Mouse (Mus musculus): ENCODE data around the gene Rhebl1. TPM values are rescaled to one million over a fixed set of nuclear protein-coding genes. Genes with fewer than 3 reads are reported as not detected.

Rhebl1 gene
- polyA plus RNA-seq, 1 experiment: 18.7 TPM

DNA sequence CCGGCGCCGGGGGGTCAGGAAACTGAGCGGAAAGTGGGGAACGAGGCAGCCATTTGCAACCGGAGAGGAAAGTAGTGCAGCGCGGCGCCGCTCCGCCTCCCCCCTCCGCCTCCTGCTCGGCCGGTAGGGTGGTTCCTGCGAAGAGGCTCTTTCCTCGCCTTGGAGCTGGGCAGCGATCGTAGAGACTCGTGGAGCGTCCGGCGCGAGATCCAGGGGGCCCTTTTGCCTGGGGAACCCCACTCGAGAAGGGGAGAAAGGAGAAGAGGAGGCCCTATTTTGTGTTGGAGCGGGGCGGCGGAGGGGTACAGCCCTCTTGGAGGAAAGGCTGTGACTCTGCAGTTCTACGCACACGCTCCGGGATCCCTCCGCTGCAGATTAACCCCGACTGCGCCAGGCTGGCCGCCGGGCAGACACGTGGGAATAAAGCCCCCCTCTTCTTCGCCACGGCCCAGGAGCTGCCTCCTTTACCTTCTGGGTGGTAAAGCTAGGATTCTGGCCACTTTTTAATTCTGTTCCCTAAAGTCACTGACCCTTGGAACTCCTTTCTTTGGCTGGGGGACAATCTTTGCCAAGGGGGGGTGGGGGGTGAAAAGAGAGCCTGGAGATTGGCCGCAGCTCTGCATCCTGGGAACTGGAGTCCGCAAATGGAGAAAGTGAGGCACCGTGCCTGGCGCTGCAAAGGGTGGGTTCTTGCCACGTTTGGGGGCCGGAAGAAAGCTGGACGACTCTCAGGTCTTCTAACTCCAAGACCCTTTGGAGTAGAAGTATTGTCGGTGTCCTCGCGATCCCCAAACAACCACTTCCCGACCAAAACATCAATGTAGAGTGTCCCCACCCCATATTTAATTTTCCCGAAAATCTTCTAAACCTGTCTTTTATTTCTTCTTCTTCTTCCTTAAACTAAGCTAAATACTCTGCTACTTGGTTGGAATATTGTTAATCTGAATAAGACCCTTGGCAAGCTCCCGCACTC is 22.1 kb downstream of the Rhebl1 start:
- peak overlapping the region; percentile 90 for H3K4me3 ChIP-seq (replicated peaks; ENCODE audit: insufficient read depth, low read depth, low read length)
- TF ChIP-seq CTCF (IDR thresholded peaks at IDR 0.05; ENCODE audit: borderline replicate concordance, insufficient read depth, low read depth, low read length) (peak; percentile 3; the same call in 1 of the 2 replicates), POLR2A (IDR thresholded peaks at IDR 0.05; ENCODE audit: borderline replicate concordance, insufficient read depth, low read length) (peak; percentile 26; the same call in 1 of the 2 replicates)
- peak; percentile 93 to 97 for DNase-seq
- WGBS: 1% methylated on average over 51 of the region's 51 CpGs
- H3K27me3 ChIP-seq (ENCODE audit: control insufficient read depth, insufficient read depth, low read length): no peaks in the 10 kb centered on the region
- peaks cover 10% of the 10 kb centered on the region for H3K4me1 ChIP-seq (ENCODE audit: control insufficient read depth, insufficient read depth, low read length)
- peak overlapping the region; percentile 100 for H3K27ac ChIP-seq (ENCODE audit: insufficient read depth, low read length)

DNA sequence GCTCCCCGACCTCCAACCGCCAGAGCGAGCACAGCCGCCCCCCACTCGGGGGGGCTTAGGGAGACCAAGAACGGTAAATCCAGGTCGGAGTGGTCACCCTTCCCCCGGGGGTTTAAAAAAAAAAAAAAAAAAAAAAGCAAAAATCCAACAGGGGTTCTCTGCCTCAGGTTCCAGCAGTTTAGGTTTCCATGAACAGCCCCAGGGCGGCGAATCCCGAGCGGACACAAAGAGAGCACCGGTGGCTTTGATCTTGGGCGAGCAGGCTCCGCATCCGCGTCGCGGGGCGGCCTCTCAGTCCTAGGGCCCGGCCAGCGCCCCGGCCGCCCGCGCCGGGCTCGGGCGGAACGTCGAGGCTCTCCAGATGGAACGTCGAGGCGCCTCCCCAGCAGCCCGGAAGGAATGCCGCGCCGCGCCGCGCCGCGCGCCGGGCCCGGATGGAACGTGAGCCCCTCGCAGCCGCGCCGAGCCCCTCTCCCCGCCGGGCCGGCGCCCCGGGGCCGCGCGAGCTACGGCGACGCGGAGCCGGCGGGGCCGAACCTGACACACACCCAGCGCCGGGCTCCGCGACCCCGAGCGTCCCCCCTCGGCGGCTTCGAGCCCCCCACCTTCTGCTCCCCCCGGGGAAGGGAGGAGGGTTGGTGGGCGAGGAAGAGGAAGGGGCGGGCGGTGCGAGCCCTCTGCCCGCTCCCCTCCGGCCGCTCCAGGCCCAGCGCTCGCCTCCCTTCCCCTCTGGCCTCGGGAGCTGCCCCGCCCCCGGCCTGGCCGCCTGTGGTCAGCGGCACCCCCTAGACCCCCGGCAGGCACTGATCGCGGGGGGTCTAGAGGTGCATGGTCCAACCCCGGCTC is 23.0 kb downstream of the Rhebl1 start, which contains the start of gene Kmt2d:
Gene Kmt2d, minus strand, starts transcription at position 135 of the 846 bp plus-strand sequence.
- Histone ChIP-seq H3K27ac (ENCODE audit: insufficient read depth, low read length) (peak within 1 kb of the TSS; percentile 100), H3K4me3 (replicated peaks; ENCODE audit: insufficient read depth, low read depth, low read length) (peak within 1 kb of the TSS; percentile 90), H3K4me1 (ENCODE audit: control insufficient read depth, insufficient read depth, low read length) (peaks cover 15% of the 10 kb centered on the region), H3K27me3 (ENCODE audit: control insufficient read depth, insufficient read depth, low read length) (no peaks in the 10 kb centered on the region)
- peak in 1 of 2 experiments; percentile 40 for DNase-seq
- under 1% methylated on average over 81 of the region's 94 CpGs for WGBS
- TF ChIP-seq CTCF (IDR thresholded peaks at IDR 0.05; ENCODE audit: borderline replicate concordance, insufficient read depth, low read depth, low read length) (no peak), POLR2A (IDR thresholded peaks at IDR 0.05; ENCODE audit: borderline replicate concordance, insufficient read depth, low read length) (no peak)

DNA sequence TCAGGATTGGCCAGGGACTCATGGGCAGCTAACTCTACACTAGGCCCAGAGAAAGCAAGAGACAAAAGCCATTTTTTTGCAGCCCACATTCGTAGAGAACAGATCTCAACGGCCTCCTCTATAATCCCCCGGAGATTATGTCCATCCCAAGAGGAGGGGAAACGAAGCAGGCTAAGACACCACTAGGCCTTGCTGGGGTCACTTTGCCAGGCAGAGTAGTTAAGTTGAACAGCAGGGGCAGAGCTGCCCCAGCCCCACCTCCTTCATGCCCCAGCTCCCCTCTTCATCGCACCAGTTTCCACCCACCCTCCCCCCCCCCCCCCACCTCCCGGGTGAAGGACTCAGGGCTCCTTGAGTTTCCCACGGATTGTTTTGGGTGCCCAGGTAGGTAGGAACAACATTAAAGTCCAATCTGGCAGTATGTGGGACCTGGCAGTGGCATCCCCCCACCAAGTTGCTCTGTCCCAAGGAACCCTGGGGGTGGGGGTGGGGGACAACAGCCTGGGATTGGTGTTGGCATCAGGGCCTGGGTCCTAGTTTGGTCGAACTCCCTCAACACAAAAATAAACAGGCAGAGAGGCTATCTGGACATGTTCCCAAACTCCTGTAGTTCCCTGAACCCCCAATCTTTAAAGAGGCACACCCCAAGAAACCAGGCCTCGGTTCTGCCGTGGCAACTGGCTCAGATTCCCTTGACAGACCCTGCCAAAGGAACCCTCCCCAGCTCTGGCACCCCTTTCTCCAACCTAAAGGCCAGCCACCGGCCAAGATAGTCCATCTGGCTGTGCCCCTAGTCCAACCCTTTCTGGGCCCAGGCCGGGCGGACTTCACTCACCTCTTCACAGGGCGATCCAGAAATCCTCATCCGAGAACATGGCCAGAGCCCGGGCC is 23.9 kb downstream of the Rhebl1 start:
- no peak for TF ChIP-seq POLR2A (IDR thresholded peaks at IDR 0.05; ENCODE audit: borderline replicate concordance, insufficient read depth, low read length)
- no peak for TF ChIP-seq CTCF (IDR thresholded peaks at IDR 0.05; ENCODE audit: borderline replicate concordance, insufficient read depth, low read depth, low read length)
- 1% methylated on average over 16 of the region's 16 CpGs for WGBS
- Histone ChIP-seq H3K4me3 (replicated peaks; ENCODE audit: insufficient read depth, low read depth, low read length) (peak overlapping the region; percentile 90), H3K4me1 (ENCODE audit: control insufficient read depth, insufficient read depth, low read length) (peaks cover 19% of the 10 kb centered on the region), H3K27me3 (ENCODE audit: control insufficient read depth, insufficient read depth, low read length) (no peaks in the 10 kb centered on the region), H3K27ac (ENCODE audit: insufficient read depth, low read length) (peak overlapping the region; percentile 100)
- peak; percentile 67 to 78 for DNase-seq

DNA sequence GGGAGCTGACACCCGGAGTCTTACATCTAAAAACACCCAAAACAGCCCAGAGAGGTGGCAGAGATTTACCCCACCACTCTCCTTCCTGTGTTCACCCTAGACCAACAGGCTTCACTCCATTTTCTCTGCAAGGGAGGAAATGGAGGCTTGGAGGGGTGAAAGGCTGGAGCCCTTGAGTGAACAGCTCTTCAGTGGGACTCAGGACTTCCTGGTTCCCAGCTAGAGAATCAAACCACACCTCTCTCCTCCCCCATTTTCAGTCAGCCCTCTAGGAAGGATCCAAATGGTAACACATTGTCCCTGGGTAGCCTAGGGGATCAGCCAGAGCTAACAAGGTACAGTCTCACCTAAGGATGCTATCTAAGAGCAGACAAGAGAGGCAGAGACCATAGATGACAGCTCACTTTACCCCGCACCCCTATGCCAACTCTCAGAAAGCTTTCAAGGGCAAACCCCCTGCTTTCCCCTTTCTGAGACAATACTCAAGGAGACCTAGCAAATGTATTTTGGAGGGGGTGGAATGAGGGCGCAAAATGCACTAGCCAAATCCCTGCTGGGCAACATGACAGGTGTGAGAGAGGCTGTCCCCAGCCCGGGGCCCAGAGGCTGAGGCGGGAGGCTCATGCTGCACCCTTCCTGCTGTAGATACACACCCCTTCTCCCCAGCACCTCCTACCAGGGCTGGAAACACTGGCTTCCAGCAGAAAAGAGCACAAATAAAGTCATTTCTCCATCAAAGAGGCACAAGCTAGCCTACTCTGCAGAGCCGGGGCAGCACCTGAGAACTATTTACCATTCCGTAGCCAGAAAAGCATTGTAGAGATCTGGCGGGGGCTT is 24.8 kb downstream of the Rhebl1 start:
- Histone ChIP-seq H3K4me1 (ENCODE audit: control insufficient read depth, insufficient read depth, low read length) (peaks cover 26% of the 10 kb centered on the region), H3K27ac (ENCODE audit: insufficient read depth, low read length) (peak overlapping the region; percentile 45; the same call in 1 of the 2 replicates), H3K4me3 (replicated peaks; ENCODE audit: insufficient read depth, low read depth, low read length) (peak overlapping the region; percentile 90), H3K27me3 (ENCODE audit: control insufficient read depth, insufficient read depth, low read length) (no peaks in the 10 kb centered on the region)
- no peak for TF ChIP-seq POLR2A (IDR thresholded peaks at IDR 0.05; ENCODE audit: borderline replicate concordance, insufficient read depth, low read length)
- no peak for TF ChIP-seq CTCF (IDR thresholded peaks at IDR 0.05; ENCODE audit: borderline replicate concordance, insufficient read depth, low read depth, low read length)
- WGBS: 1% methylated on average over 8 of the region's 8 CpGs
- peak; percentile 40 to 44 for DNase-seq

DNA sequence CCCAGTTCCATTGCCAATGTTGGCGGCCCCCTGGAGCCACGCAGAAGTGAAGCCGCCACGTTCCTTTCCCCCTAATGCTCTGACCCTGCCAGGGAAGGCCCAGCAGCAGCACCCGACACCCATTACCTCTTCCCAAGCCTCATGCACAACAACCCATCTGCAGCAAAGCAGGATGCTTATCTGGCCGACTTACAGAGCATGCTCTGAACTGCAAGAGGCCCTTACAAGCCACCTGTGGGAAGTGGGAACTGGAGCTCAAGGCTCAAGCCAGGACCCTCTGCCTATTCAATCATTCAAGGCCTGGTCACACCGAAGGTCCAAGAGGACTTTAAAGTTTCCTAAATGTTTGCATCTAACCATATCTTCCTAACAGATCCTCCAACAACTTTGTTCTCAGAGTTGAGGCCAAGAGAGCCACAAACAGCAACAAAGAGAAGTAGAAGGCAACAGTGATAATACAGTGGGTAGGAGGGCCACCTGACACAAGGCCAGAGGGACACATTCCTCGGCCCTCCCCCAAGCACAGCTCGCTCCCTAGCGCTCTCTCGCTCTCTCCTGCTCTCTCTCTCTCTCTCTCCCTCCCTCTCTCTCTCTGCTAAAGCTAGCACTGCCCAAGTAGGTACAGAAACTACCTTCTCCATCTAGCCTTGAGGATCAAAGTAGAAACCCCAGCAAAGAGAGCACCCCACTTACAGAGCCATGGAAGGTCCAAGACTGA is 25.8 kb downstream of the Rhebl1 start:
- no peak overlapping the region for H3K27ac ChIP-seq (ENCODE audit: insufficient read depth, low read length)
- peak in 1 of 2 experiments; percentile 19 for DNase-seq
- WGBS: 5% methylated on average over 11 of the region's 11 CpGs
- no peak for TF ChIP-seq CTCF (IDR thresholded peaks at IDR 0.05; ENCODE audit: borderline replicate concordance, insufficient read depth, low read depth, low read length)
- TF ChIP-seq POLR2A (IDR thresholded peaks at IDR 0.05; ENCODE audit: borderline replicate concordance, insufficient read depth, low read length): no peak
- H3K4me1 ChIP-seq (ENCODE audit: control insufficient read depth, insufficient read depth, low read length): peaks cover 26% of the 10 kb centered on the region
- no peaks in the 10 kb centered on the region for H3K27me3 ChIP-seq (ENCODE audit: control insufficient read depth, insufficient read depth, low read length)
- peak overlapping the region; percentile 90 for H3K4me3 ChIP-seq (replicated peaks; ENCODE audit: insufficient read depth, low read depth, low read length)

DNA sequence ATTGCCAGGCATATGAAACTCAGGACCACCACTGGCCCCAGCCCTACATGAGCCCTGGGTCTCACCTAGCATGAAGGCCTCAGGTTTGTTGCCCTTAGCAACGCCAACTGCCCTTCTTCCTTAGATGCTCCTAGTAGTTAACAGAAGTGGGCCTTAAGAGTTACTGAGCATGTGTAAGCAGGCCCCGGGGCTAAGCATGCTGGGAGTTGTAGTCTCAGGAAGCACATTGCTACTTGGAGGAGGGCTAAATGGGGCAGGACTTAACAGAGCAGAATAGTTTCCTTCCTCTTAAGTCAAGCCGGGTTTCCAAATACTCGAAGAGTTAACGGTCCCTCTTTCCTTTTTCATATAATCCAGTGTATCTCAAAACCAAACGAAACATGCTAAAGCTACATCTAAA is 27.0 kb downstream of the Rhebl1 start:
- no peak for TF ChIP-seq CTCF (IDR thresholded peaks at IDR 0.05; ENCODE audit: borderline replicate concordance, insufficient read depth, low read depth, low read length)
- TF ChIP-seq POLR2A (IDR thresholded peaks at IDR 0.05; ENCODE audit: borderline replicate concordance, insufficient read depth, low read length): no peak
- 40% methylated on average over 6 of the region's 6 CpGs for WGBS
- peak; percentile 42 to 66 for DNase-seq
- Histone ChIP-seq H3K4me1 (ENCODE audit: control insufficient read depth, insufficient read depth, low read length) (peaks cover 26% of the 10 kb centered on the region), H3K27ac (ENCODE audit: insufficient read depth, low read length) (no peak overlapping the region), H3K27me3 (ENCODE audit: control insufficient read depth, insufficient read depth, low read length) (no peaks in the 10 kb centered on the region), H3K4me3 (replicated peaks; ENCODE audit: insufficient read depth, low read depth, low read length) (peak overlapping the region; percentile 34)

Data from cerebellum, adult 2 months (tissue).